Mouse (Mus musculus) CH12.LX (cell line): ENCODE measurements around the gene Pxdc1.

Experiments used
- CHD1 ChIP-seq: IDR thresholded peaks from 2 replicates; pipeline ENCODE4 v1.6.1; 2012; ENCODE audit warnings: low read depth, low read length, improper control_type of control experiment, inconsistent platforms
- CTCF ChIP-seq, 2 experiments: IDR thresholded peaks in 1 of 2; conservative IDR thresholded peaks in 1 of 2; 2 replicates each; pipeline ENCODE4 v1.5.1; 2011 to 2012; ENCODE audit warnings: low read depth in 2 of 2, low read length in 2 of 2, improper control_type of control experiment in 1 of 2, inconsistent platforms in 1 of 2, mild to moderate bottlenecking in 1 of 2, moderate library complexity in 1 of 2
- IRF4 ChIP-seq: IDR thresholded peaks from 2 replicates; pipeline ENCODE4 v1.6.1; 2014; ENCODE audit warnings: low read depth, mild to moderate bottlenecking, inconsistent platforms, low read length, improper control_type of control experiment
- MAX ChIP-seq: IDR thresholded peaks from 2 replicates; pipeline ENCODE4 v1.6.1; 2011; ENCODE audit warnings: low read length, improper control_type of control experiment
- POLR2A ChIP-seq: IDR thresholded peaks from 2 replicates; pipeline ENCODE4 v1.6.1; 2011; ENCODE audit warnings: low read depth, mild to moderate bottlenecking, improper control_type of control experiment, low read length
- POLR2AphosphoS2 ChIP-seq: IDR thresholded peaks from 2 replicates; pipeline ENCODE4 v1.6.1; 2011; ENCODE audit warnings: low read depth, low read length, improper control_type of control experiment
- ZKSCAN1 ChIP-seq: IDR thresholded peaks from 2 replicates; pipeline ENCODE4 v1.6.1; 2012; ENCODE audit warnings: low read depth, inconsistent platforms, low read length, improper control_type of control experiment, borderline replicate concordance
- ZMIZ1 ChIP-seq: IDR thresholded peaks from 2 replicates; pipeline ENCODE4 v1.6.1; 2012; ENCODE audit warnings: low read depth, mild to moderate bottlenecking, inconsistent platforms, low read length, improper control_type of control experiment

GRCm38 (mm10) chr13:34646240-34646750 lies 7.0 kb downstream of the Pxdc1 start:
- TF ChIP-seq CTCF (conservative IDR thresholded peaks at IDR 0.05 in 1 of 2, IDR thresholded peaks at IDR 0.05 in 1 of 2; ENCODE audit: low read depth in 2 of 2, low read length in 2 of 2) (no peak), POLR2A (no peak), ZKSCAN1 (no peak), POLR2AphosphoS2 (no peak), IRF4 (no peak), MAX (no peak), ZMIZ1 (no peak), CHD1 (no peak)
